Comparison of ENCODE assay signal across 12 mouse cellular contexts in genomic region chrX:9244603-9245336, GRCm38 (mm10). TPM values are rescaled to one million over a fixed set of nuclear protein-coding genes. Genes with fewer than 3 reads are reported as not detected.
DNase-seq lines count a peak whose midpoint lies in the region; ATAC-seq and TF ChIP-seq lines count a peak whose summit lies in the region.
"Had no signal": no experiment of that assay in that cellular context is flagged by ENCODE, and none has a peak within 500 bp of the region (broad histone marks: within the 10 kb centered on the region; RNA-seq: fewer than 3 reads in every experiment).

No protein-coding gene starts in this region.

- no peak overlapping the region for H3K4me2 ChIP-seq in lung, embryonic 14.5 days
- H3K4me2 ChIP-seq in stomach, embryonic 16.5 days (ENCODE audit: low read depth, low read length) = no peak overlapping the region

- TF ChIP-seq CTCF in lung, embryonic 14.5 days (IDR thresholded peaks at IDR 0.05; ENCODE audit: low read depth) = no peak

- H3K9ac ChIP-seq in lung, embryonic 14.5 days = no peak overlapping the region
- no peak overlapping the region for H3K9ac ChIP-seq in stomach, embryonic 16.5 days (ENCODE audit: low read length)

- H3K27ac ChIP-seq in lung, embryonic 14.5 days (ENCODE audit: low read depth) = no peak overlapping the region
- no peak overlapping the region for H3K27ac ChIP-seq in stomach, embryonic 16.5 days (ENCODE audit: low read length)

- peak; percentile 47; the same call in 1 of the 2 replicates for ATAC-seq in lung, embryonic 14.5 days (ENCODE audit: insufficient read depth)
- peak; percentile 99 for ATAC-seq in erythroid progenitor cell, adult 5-6 weeks (replicated peaks; ENCODE audit: low FRiP score, poor library complexity, severe bottlenecking)
- peak; percentile 56 for ATAC-seq in stomach, embryonic 16.5 days (ENCODE audit: insufficient read depth, low FRiP score)

- no peak overlapping the region for H3K4me3 ChIP-seq in lung, embryonic 14.5 days (ENCODE audit: low read depth, low read length)
- no peak overlapping the region for H3K4me3 ChIP-seq in stomach, embryonic 16.5 days (replicated peaks; ENCODE audit: low read length)

- H3K4me1 ChIP-seq in lung, embryonic 14.5 days (ENCODE audit: insufficient read depth) = no peaks in the 10 kb centered on the region
- H3K4me1 ChIP-seq in stomach, embryonic 16.5 days (ENCODE audit: control insufficient read depth, insufficient read depth, low read length) = peaks cover 3% of the 10 kb centered on the region; the same call in 1 of the 2 replicates

- WGBS in lung, embryonic 14.5 days = 46% methylated on average over 12 of the region's 12 CpGs
- 51% methylated on average over 12 of the region's 12 CpGs for WGBS in stomach, embryonic 16.5 days

- H3K9me3 ChIP-seq in lung, embryonic 14.5 days (ENCODE audit: low read depth, low read length) = no peaks in the 10 kb centered on the region
- no peaks in the 10 kb centered on the region for H3K9me3 ChIP-seq in stomach, embryonic 16.5 days (replicated peaks; ENCODE audit: control insufficient read depth, low read length)

- no peak for DNase-seq in lung, embryonic 14.5 days
- DNase-seq in lung, postnatal 14 days = no peak
- DNase-seq in liver = peak; percentile 79
- no peak for DNase-seq in kidney, adult 9 months
- DNase-seq in kidney, adult 8-10 months = no peak
- DNase-seq in thymus, postnatal 0 days (ENCODE audit: low spot score) = no peak
- DNase-seq: thymus, adult 18-20 months had no signal

- no peaks in the 10 kb centered on the region for H3K27me3 ChIP-seq in lung, embryonic 14.5 days (ENCODE audit: insufficient read depth, low read length)
- H3K27me3 ChIP-seq in stomach, embryonic 16.5 days (ENCODE audit: control insufficient read depth, insufficient read depth, low read length) = no peaks in the 10 kb centered on the region

- no peaks in the 10 kb centered on the region for H3K36me3 ChIP-seq in lung, embryonic 14.5 days (ENCODE audit: insufficient read depth)
- H3K36me3 ChIP-seq in stomach, embryonic 16.5 days (ENCODE audit: control insufficient read depth, insufficient read depth, low read length) = no peaks in the 10 kb centered on the region

RNA-seq across cellular contexts. Expression of gene Gm14862, which starts 11.9 kb away (rescaled TPM):
- polyA plus RNA-seq in lung, embryonic 14.5 days (2014; fragmentation: Nextera tagmentation; extraction: Ambion mirVana) = 0.25 TPM in 1 of 2 replicates, not detected in the other
- 1.3 and 2.5 TPM in 2 replicates for total RNA-seq in erythroid progenitor cell, adult 5-6 weeks (2015; ENCODE audit: low replicate concordance)
- total RNA-seq in erythroid progenitor cell, adult 5-6 weeks (2017; ENCODE audit: low replicate concordance) = 0.45 and 1.0 TPM in 2 replicates
- polyA plus RNA-seq in stomach, embryonic 16.5 days (2015; fragmentation: Nextera tagmentation; extraction: Ambion mirVana) = 0.28 TPM in 1 of 2 replicates, not detected in the other
- not detected in 2 replicates for polyA plus RNA-seq in thymus, postnatal 0 days (2015; fragmentation: Nextera tagmentation; extraction: Ambion mirVana)
- total RNA-seq: heart, postnatal 25 days; left cerebral cortex, postnatal 36 days; megakaryocyte, adult 5-6 weeks had no signal

RNA-seq across cellular contexts. Expression of gene Xk, which starts 27.8 kb away (rescaled TPM):
- polyA plus RNA-seq in lung, embryonic 14.5 days (2014; fragmentation: Nextera tagmentation; extraction: Ambion mirVana) = 2.7 and 3.5 TPM in 2 replicates
- total RNA-seq in erythroid progenitor cell, adult 5-6 weeks (2015; ENCODE audit: low replicate concordance) = 121 and 139 TPM in 2 replicates
- 73.2 and 74.3 TPM in 2 replicates for total RNA-seq in erythroid progenitor cell, adult 5-6 weeks (2017; ENCODE audit: low replicate concordance)
- 5.1 and 5.5 TPM in 2 replicates for polyA plus RNA-seq in stomach, embryonic 16.5 days (2015; fragmentation: Nextera tagmentation; extraction: Ambion mirVana)
- polyA plus RNA-seq in thymus, postnatal 0 days (2015; fragmentation: Nextera tagmentation; extraction: Ambion mirVana) = 0.69 and 0.78 TPM in 2 replicates

RNA-seq across cellular contexts. Expression of gene H2al1m, which starts 38.8 kb away (rescaled TPM):
- not detected in 2 replicates for polyA plus RNA-seq in lung, embryonic 14.5 days (2014; fragmentation: Nextera tagmentation; extraction: Ambion mirVana)
- not detected in 2 replicates for total RNA-seq in erythroid progenitor cell, adult 5-6 weeks (2015; ENCODE audit: low replicate concordance)
- 13.9 TPM in 1 of 2 replicates, not detected in the other for total RNA-seq in erythroid progenitor cell, adult 5-6 weeks (2017; ENCODE audit: low replicate concordance)
- not detected in 2 replicates for polyA plus RNA-seq in stomach, embryonic 16.5 days (2015; fragmentation: Nextera tagmentation; extraction: Ambion mirVana)
- polyA plus RNA-seq in thymus, postnatal 0 days (2015; fragmentation: Nextera tagmentation; extraction: Ambion mirVana) = not detected in 2 replicates
- total RNA-seq: heart, postnatal 25 days; left cerebral cortex, postnatal 36 days; megakaryocyte, adult 5-6 weeks had no signal

RNA-seq across cellular contexts. Expression of gene Lancl3, which starts 45.1 kb away (rescaled TPM):
- 1.1 and 1.4 TPM in 2 replicates for polyA plus RNA-seq in lung, embryonic 14.5 days (2014; fragmentation: Nextera tagmentation; extraction: Ambion mirVana)
- total RNA-seq in erythroid progenitor cell, adult 5-6 weeks (2015; ENCODE audit: low replicate concordance) = not detected in 2 replicates
- total RNA-seq in erythroid progenitor cell, adult 5-6 weeks (2017; ENCODE audit: low replicate concordance) = 0.51 TPM in 1 of 2 replicates, not detected in the other
- polyA plus RNA-seq in stomach, embryonic 16.5 days (2015; fragmentation: Nextera tagmentation; extraction: Ambion mirVana) = 1.3 and 2.1 TPM in 2 replicates
- 0.37 and 0.88 TPM in 2 replicates for polyA plus RNA-seq in thymus, postnatal 0 days (2015; fragmentation: Nextera tagmentation; extraction: Ambion mirVana)
- total RNA-seq: megakaryocyte, adult 5-6 weeks had no signal

Comparison
In these comparisons a context has a peak if more than half of its experiments do, and no peak if none do; other contexts are left out.
1. ATAC-seq: peak in every context shown above with its lines; median percentile 99 in erythroid progenitor cell, adult 5-6 weeks; 56 in stomach, embryonic 16.5 days; 47 in lung, embryonic 14.5 days.